Mouse (Mus musculus) heart, postnatal 0 days (tissue): ENCODE data around the gene Peli3.

Experiments
- CTCF ChIP-seq: IDR thresholded peaks from 2 replicates; pipeline ENCODE4 v1.5.1; 2016; ENCODE audit warnings: antibody characterized with exemption, control low read depth, low read depth
- EP300 ChIP-seq: IDR thresholded peaks from 2 replicates; pipeline ENCODE4 v1.6.1; 2016; ENCODE audit warnings: antibody characterized with exemption, low read depth

GRCm38 (mm10) chr19:4989013-4989412, 46.1 kb upstream of the Peli3 start:
- TF ChIP-seq CTCF, result peak; percentile 22; the same call in 1 of the 2 replicates
- no peak for TF ChIP-seq EP300
